Mouse (Mus musculus) MEL (cell line): ENCODE results near the gene Col23a1.

Experiments
- CHD1 ChIP-seq: IDR thresholded peaks from 2 replicates; pipeline ENCODE4 v1.6.1; 2012; ENCODE audit warnings: low read depth, mild to moderate bottlenecking, inconsistent platforms, low read length, improper control_type of control experiment
- CTCF ChIP-seq, 3 experiments: IDR thresholded peaks in 2 of 3; conservative IDR thresholded peaks in 1 of 3; 2 replicates each; pipeline ENCODE4 v1.5.1; 2011 to 2012; ENCODE audit warnings: low read length in 3 of 3, low read depth in 2 of 3, mild to moderate bottlenecking in 2 of 3, improper control_type of control experiment in 1 of 3, inconsistent platforms in 1 of 3, mixed read lengths in 1 of 3, moderate library complexity in 1 of 3; ENCODE audit not compliant: control insufficient read depth in 1 of 3, insufficient read depth in 1 of 3, poor library complexity in 1 of 3, severe bottlenecking in 1 of 3
- ETS1 ChIP-seq: IDR thresholded peaks from 2 replicates; pipeline ENCODE4 v1.6.1; 2012; ENCODE audit warnings: low read depth, mild to moderate bottlenecking, inconsistent platforms, low read length, improper control_type of control experiment, moderate library complexity
- HCFC1 ChIP-seq: IDR thresholded peaks from 2 replicates; pipeline ENCODE4 v1.6.1; 2012; ENCODE audit warnings: low read depth, mild to moderate bottlenecking, inconsistent platforms, low read length, improper control_type of control experiment, moderate library complexity
- NRF1 ChIP-seq: IDR thresholded peaks from 2 replicates; pipeline ENCODE4 v1.6.1; 2014; ENCODE audit warnings: low read depth, mild to moderate bottlenecking, inconsistent platforms, low read length, improper control_type of control experiment, moderate library complexity; ENCODE audit not compliant: poor library complexity, insufficient read depth, severe bottlenecking
- ZKSCAN1 ChIP-seq: IDR thresholded peaks from 2 replicates; pipeline ENCODE4 v1.6.1; 2012; ENCODE audit warnings: low read depth, mild to moderate bottlenecking, inconsistent platforms, low read length, improper control_type of control experiment, moderate library complexity

- no peak for TF ChIP-seq CTCF (IDR thresholded peaks at IDR 0.05 in 2 of 3, conservative IDR thresholded peaks at IDR 0.05 in 1 of 3; ENCODE audit: control insufficient read depth in 1 of 3, insufficient read depth in 1 of 3, low read depth in 2 of 3, low read length in 3 of 3, poor library complexity in 1 of 3, severe bottlenecking in 1 of 3)
- no peak for TF ChIP-seq NRF1
- no peak for TF ChIP-seq ZKSCAN1
- TF ChIP-seq CHD1 = no peak
- no peak for TF ChIP-seq HCFC1
- TF ChIP-seq ETS1 = no peak
Measured at GRCm38 (mm10) chr11:51526631-51527161, 237.0 kb downstream of the Col23a1 start.
